Mouse (Mus musculus) hindbrain, embryonic 12.5 days (tissue): ENCODE results near the gene Nek7. TPM values are rescaled to one million over a fixed set of nuclear protein-coding genes. Genes with fewer than 3 reads are reported as not detected.

Experiments
- ATAC-seq: fragments of 200-750 bp; cut with Nextera tagmentation; 2 replicates; pipeline ENCODE4 v1.8.0; 2017; ENCODE audit warnings: moderate TSS enrichment; ENCODE audit not compliant: low FRiP score
- H3K27ac ChIP-seq: fragments of 300-500 bp; sonication (generic); 2 replicates; pipeline ENCODE4 v1.5.1; 2016; ENCODE audit warnings: mild to moderate bottlenecking
- H3K27me3 ChIP-seq: fragments of 300-500 bp; sonication (generic); 2 replicates; pipeline ENCODE4 v1.6.1; 2016; ENCODE audit warnings: mild to moderate bottlenecking
- H3K36me3 ChIP-seq: fragments of 300-500 bp; sonication (generic); 2 replicates; pipeline ENCODE4 v1.6.1; 2016; ENCODE audit warnings: mild to moderate bottlenecking
- H3K4me1 ChIP-seq: fragments of 300-500 bp; sonication (generic); 2 replicates; pipeline ENCODE4 v1.6.1; 2016
- H3K4me2 ChIP-seq: fragments of 300-500 bp; sonication (generic); replicated peaks from 2 replicates; pipeline ENCODE4 v1.6.1; 2016; ENCODE audit warnings: mild to moderate bottlenecking
- H3K4me3 ChIP-seq: fragments of 300-500 bp; sonication (generic); 2 replicates; pipeline ENCODE4 v1.5.1; 2016; ENCODE audit warnings: mild to moderate bottlenecking
- H3K9ac ChIP-seq: fragments of 300-500 bp; sonication (generic); 2 replicates; pipeline ENCODE4 v1.6.1; 2016; ENCODE audit warnings: mild to moderate bottlenecking, moderate library complexity
- H3K9me3 ChIP-seq: fragments of 300-500 bp; sonication (generic); replicated peaks from 2 replicates; pipeline ENCODE4 v1.6.1; 2016; ENCODE audit warnings: mild to moderate bottlenecking
- WGBS: fragments of 180-500 bp; shearing (Covaris S2); methylation state at CpG from one replicate; pipeline ENCODE4 v1.1.7; 2016; 5-methylcytosine and 5-hydroxymethylcytosine counted together
- polyA plus RNA-seq: library from polyadenylated mRNA; unstranded; fragments of >200 nt; fragmentation: Nextera tagmentation; extraction: Ambion mirVana; gene quantifications from 2 replicates; pipeline ENCODE4 v1.2.1, GENCODE M21; 2016

Nek7 gene
- polyA plus RNA-seq, 1 experiment from 2014 or later, result 23.2 TPM

- no peaks in the 10 kb centered on the region for H3K27me3 ChIP-seq
- H3K4me1 ChIP-seq, result no peaks in the 10 kb centered on the region
- H3K27ac ChIP-seq, result no peak overlapping the region
- WGBS, result 86% methylated on average over 2 of the region's 2 CpGs
- no peaks in the 10 kb centered on the region for H3K36me3 ChIP-seq
- H3K4me3 ChIP-seq, result no peak overlapping the region
- no peak overlapping the region for H3K4me2 ChIP-seq
- ATAC-seq, result no peak
- H3K9ac ChIP-seq, result no peak overlapping the region
- no peaks in the 10 kb centered on the region for H3K9me3 ChIP-seq
These were observed 15.2 kb downstream of the Nek7 start for GRCm38 (mm10) chr1:138604736-138605135.

- no peaks in the 10 kb centered on the region for H3K36me3 ChIP-seq
- H3K4me1 ChIP-seq, result no peaks in the 10 kb centered on the region
- H3K9me3 ChIP-seq, result no peaks in the 10 kb centered on the region
- no peak overlapping the region for H3K4me3 ChIP-seq
- WGBS, result 97% methylated on average over 4 of the region's 4 CpGs
- no peak for ATAC-seq
- no peak overlapping the region for H3K4me2 ChIP-seq
- H3K27me3 ChIP-seq, result no peaks in the 10 kb centered on the region
- H3K9ac ChIP-seq, result no peak overlapping the region
- H3K27ac ChIP-seq, result no peak overlapping the region
These were observed 16.0 kb downstream of the Nek7 start for GRCm38 (mm10) chr1:138603974-138604373.

- Histone ChIP-seq H3K4me2 (no peak overlapping the region), H3K9me3 (no peaks in the 10 kb centered on the region), H3K27me3 (no peaks in the 10 kb centered on the region), H3K9ac (no peak overlapping the region), H3K36me3 (no peaks in the 10 kb centered on the region), H3K27ac (no peak overlapping the region), H3K4me1 (no peaks in the 10 kb centered on the region), H3K4me3 (no peak overlapping the region)
- ATAC-seq, result no peak
- 90% methylated on average over 11 of the region's 11 CpGs for WGBS
These were observed 21.9 kb downstream of the Nek7 start for GRCm38 (mm10) chr1:138598087-138598486.

GRCm38 (mm10) chr1:138596127-138596706 lies 23.7 kb downstream of the Nek7 start:
- no peaks in the 10 kb centered on the region for H3K4me1 ChIP-seq
- no peak overlapping the region for H3K27ac ChIP-seq
- 79% methylated on average over 4 of the region's 4 CpGs for WGBS
- no peaks in the 10 kb centered on the region for H3K27me3 ChIP-seq
- no peak overlapping the region for H3K4me3 ChIP-seq
- H3K9me3 ChIP-seq, result no peaks in the 10 kb centered on the region
- H3K36me3 ChIP-seq, result no peaks in the 10 kb centered on the region
- ATAC-seq, result no peak
- no peak overlapping the region for H3K9ac ChIP-seq
- H3K4me2 ChIP-seq, result no peak overlapping the region

- no peaks in the 10 kb centered on the region for H3K36me3 ChIP-seq
- H3K9ac ChIP-seq, result no peak overlapping the region
- no peak overlapping the region for H3K27ac ChIP-seq
- H3K4me3 ChIP-seq, result no peak overlapping the region
- H3K27me3 ChIP-seq, result no peaks in the 10 kb centered on the region
- no peaks in the 10 kb centered on the region for H3K9me3 ChIP-seq
- 66% methylated on average over 5 of the region's 5 CpGs for whole genome bisulfite sequencing
- no peaks in the 10 kb centered on the region for H3K4me1 ChIP-seq
- ATAC-seq, result no peak
- H3K4me2 ChIP-seq, result no peak overlapping the region
These were observed 25.0 kb downstream of the Nek7 start for GRCm38 (mm10) chr1:138594910-138595309.

- Histone ChIP-seq H3K4me2 (no peak overlapping the region), H3K9ac (no peak overlapping the region), H3K4me1 (no peaks in the 10 kb centered on the region), H3K27ac (no peak overlapping the region), H3K36me3 (no peaks in the 10 kb centered on the region), H3K27me3 (no peaks in the 10 kb centered on the region), H3K9me3 (no peaks in the 10 kb centered on the region), H3K4me3 (no peak overlapping the region)
- 93% methylated on average over 5 of the region's 5 CpGs for WGBS
- no peak for ATAC-seq
These were observed 26.0 kb downstream of the Nek7 start for GRCm38 (mm10) chr1:138593922-138594321.

- no peak overlapping the region for H3K27ac ChIP-seq
- no peaks in the 10 kb centered on the region for H3K27me3 ChIP-seq
- H3K36me3 ChIP-seq, result no peaks in the 10 kb centered on the region
- H3K9ac ChIP-seq, result no peak overlapping the region
- no peak overlapping the region for H3K4me3 ChIP-seq
- no peaks in the 10 kb centered on the region for H3K4me1 ChIP-seq
- ATAC-seq, result no peak
- H3K4me2 ChIP-seq, result no peak overlapping the region
- H3K9me3 ChIP-seq, result no peaks in the 10 kb centered on the region
- WGBS, result 91% methylated on average over 4 of the region's 4 CpGs
These were observed 27.5 kb downstream of the Nek7 start for GRCm38 (mm10) chr1:138592466-138592865.

GRCm38 (mm10) chr1:138590451-138591022 lies 29.4 kb downstream of the Nek7 start:
- 93% methylated on average over 8 of the region's 8 CpGs for WGBS
- Histone ChIP-seq H3K9me3 (no peaks in the 10 kb centered on the region), H3K4me1 (no peaks in the 10 kb centered on the region), H3K27ac (no peak overlapping the region), H3K36me3 (no peaks in the 10 kb centered on the region), H3K4me3 (no peak overlapping the region), H3K9ac (no peak overlapping the region), H3K4me2 (no peak overlapping the region), H3K27me3 (no peaks in the 10 kb centered on the region)
- ATAC-seq, result no peak

GRCm38 (mm10) chr1:138589126-138589525 lies 30.8 kb downstream of the Nek7 start:
- H3K4me2 ChIP-seq, result no peak overlapping the region
- ATAC-seq, result no peak
- no peak overlapping the region for H3K9ac ChIP-seq
- WGBS, result 76% methylated on average over 3 of the region's 3 CpGs
- no peaks in the 10 kb centered on the region for H3K4me1 ChIP-seq
- no peak overlapping the region for H3K27ac ChIP-seq
- no peaks in the 10 kb centered on the region for H3K9me3 ChIP-seq
- H3K36me3 ChIP-seq, result no peaks in the 10 kb centered on the region
- H3K27me3 ChIP-seq, result no peaks in the 10 kb centered on the region
- H3K4me3 ChIP-seq, result no peak overlapping the region

GRCm38 (mm10) chr1:138587812-138588211 lies 32.1 kb downstream of the Nek7 start:
- Histone ChIP-seq H3K4me3 (no peak overlapping the region), H3K4me2 (no peak overlapping the region), H3K27ac (no peak overlapping the region), H3K4me1 (no peaks in the 10 kb centered on the region), H3K9me3 (no peaks in the 10 kb centered on the region), H3K27me3 (no peaks in the 10 kb centered on the region), H3K9ac (no peak overlapping the region), H3K36me3 (no peaks in the 10 kb centered on the region)
- WGBS, result 44% methylated on average over 3 of the region's 3 CpGs
- ATAC-seq, result no peak

- no peak overlapping the region for H3K27ac ChIP-seq
- no peak overlapping the region for H3K9ac ChIP-seq
- no peak overlapping the region for H3K4me3 ChIP-seq
- no peak overlapping the region for H3K4me2 ChIP-seq
- WGBS, result 92% methylated on average over 2 of the region's 2 CpGs
- no peaks in the 10 kb centered on the region for H3K9me3 ChIP-seq
- no peaks in the 10 kb centered on the region for H3K27me3 ChIP-seq
- H3K36me3 ChIP-seq, result no peaks in the 10 kb centered on the region
- H3K4me1 ChIP-seq, result no peaks in the 10 kb centered on the region
- ATAC-seq, result no peak
These were observed 33.0 kb downstream of the Nek7 start for GRCm38 (mm10) chr1:138586891-138587290.

GRCm38 (mm10) chr1:138584423-138585013 lies 35.4 kb downstream of the Nek7 start:
- H3K27me3 ChIP-seq, result no peaks in the 10 kb centered on the region
- no peaks in the 10 kb centered on the region for H3K36me3 ChIP-seq
- no peak for ATAC-seq
- H3K9ac ChIP-seq, result no peak overlapping the region
- WGBS, result 100% methylated on average over 2 of the region's 2 CpGs
- H3K9me3 ChIP-seq, result no peaks in the 10 kb centered on the region
- no peak overlapping the region for H3K4me3 ChIP-seq
- no peak overlapping the region for H3K27ac ChIP-seq
- H3K4me1 ChIP-seq, result no peaks in the 10 kb centered on the region
- no peak overlapping the region for H3K4me2 ChIP-seq

- H3K27me3 ChIP-seq, result no peaks in the 10 kb centered on the region
- 86% methylated on average over 7 of the region's 7 CpGs for WGBS
- H3K4me3 ChIP-seq, result no peak overlapping the region
- no peak for ATAC-seq
- H3K9me3 ChIP-seq, result no peaks in the 10 kb centered on the region
- H3K4me1 ChIP-seq, result no peaks in the 10 kb centered on the region
- no peaks in the 10 kb centered on the region for H3K36me3 ChIP-seq
- no peak overlapping the region for H3K4me2 ChIP-seq
- H3K27ac ChIP-seq, result no peak overlapping the region
- no peak overlapping the region for H3K9ac ChIP-seq
These were observed 37.7 kb downstream of the Nek7 start for GRCm38 (mm10) chr1:138582225-138582624.
